Mouse (Mus musculus) heart, adult 2 months (tissue): Measurements from ENCODE around the gene Eif3d. TPM values are rescaled to one million over a fixed set of nuclear protein-coding genes. Genes with fewer than 3 reads are reported as not detected.

Experiments
- DNase-seq, 2 experiments: peaks; one replicate each; pipeline ENCODE4 v3.0.0; 2021
- H3K27ac ChIP-seq: fragments of 200-600 bp; 2 replicates; pipeline ENCODE4 v1.8.1; 2022
- H3K27me3 ChIP-seq: fragments of 200-500 bp; 2 replicates; pipeline ENCODE4 v1.6.1; 2012; ENCODE audit warnings: mild to moderate bottlenecking, low read length, inconsistent platforms, mixed read lengths; ENCODE audit not compliant: control insufficient read depth, insufficient read depth
- H3K36me3 ChIP-seq: fragments of 200-500 bp; 2 replicates; pipeline ENCODE4 v1.6.1; 2012; ENCODE audit warnings: low read length, inconsistent platforms; ENCODE audit not compliant: control insufficient read depth, insufficient read depth
- H3K4me1 ChIP-seq: fragments of 200-500 bp; 2 replicates; pipeline ENCODE4 v1.6.1; 2011; ENCODE audit warnings: low read length; ENCODE audit not compliant: control insufficient read depth, insufficient read depth
- H3K4me3 ChIP-seq: fragments of 200-600 bp; 2 replicates; pipeline ENCODE4 v1.8.1; 2022
- H3K79me2 ChIP-seq: fragments of 200-500 bp; replicated peaks from 2 replicates; pipeline ENCODE4 v1.6.1; 2012; ENCODE audit warnings: mild to moderate bottlenecking, inconsistent platforms, low read length, moderate library complexity, mixed read lengths; ENCODE audit not compliant: control insufficient read depth, insufficient read depth
- H3K9ac ChIP-seq: fragments of 200-500 bp; 2 replicates; pipeline ENCODE4 v1.6.1; 2012; ENCODE audit warnings: low read depth, mild to moderate bottlenecking, control low read depth, inconsistent platforms, low read length, mixed read lengths
- CTCF ChIP-seq: fragments of 200-600 bp; IDR thresholded peaks from 2 replicates; pipeline ENCODE4 v1.8.1; 2022; ENCODE audit warnings: antibody characterized with exemption, mild to moderate bottlenecking, moderate library complexity
- EP300 ChIP-seq: fragments of 200-500 bp; IDR thresholded peaks from 2 replicates; pipeline ENCODE4 v1.6.1; 2011; ENCODE audit warnings: low read depth, low read length, control low read depth; ENCODE audit not compliant: insufficient read depth
- POLR2A ChIP-seq: fragments of 200-500 bp; IDR thresholded peaks from 2 replicates; pipeline ENCODE4 v1.6.1; 2011; ENCODE audit warnings: mild to moderate bottlenecking, low read depth, low read length, control low read depth; ENCODE audit not compliant: insufficient read depth
- WGBS: fragments of 180-500 bp; shearing (Covaris S2); methylation state at CpG from one replicate; pipeline ENCODE4 v1.1.7; 2018; 5-methylcytosine and 5-hydroxymethylcytosine counted together
- intact Hi-C: fragments of 180-260 bp; cut with DNase I; formaldehyde crosslinking; loops from one replicate; pipeline ENCODE4 v1.15.1; 2025
- polyA plus RNA-seq: library from polyadenylated mRNA; depleted of rRNA; stranded (reverse); fragments of >200 nt; gene quantifications from 2 replicates; pipeline ENCODE4 v1.2.3, GENCODE M21; 2012
- total RNA-seq, 2 experiments: library from RNA; stranded (reverse); gene quantifications; 2 replicates each; pipeline ENCODE4 v1.2.3; 2021

Eif3d gene
- total and polyA plus RNA-seq, 3 experiments = 62.6 to 87.6 (median 64.4) TPM

GRCm38 (mm10) chr15:77941563-77941962 is 29.1 kb downstream of the Eif3d start:
- 67% methylated on average over 3 of the region's 3 CpGs for WGBS
- no peaks in the 10 kb centered on the region for H3K27me3 ChIP-seq

GRCm38 (mm10) chr15:77938516-77938915 is 32.1 kb downstream of the Eif3d start:
- H3K4me1 ChIP-seq = peaks cover 3% of the 10 kb centered on the region
- no peak overlapping the region for H3K9ac ChIP-seq
- 69% methylated on average over 5 of the region's 5 CpGs for WGBS
- H3K27me3 ChIP-seq = no peaks in the 10 kb centered on the region
- no peak overlapping the region for H3K27ac ChIP-seq
- H3K4me3 ChIP-seq = no peak overlapping the region
- intact Hi-C loops = loop anchor here (10.0 kb wide), 1 partner anchor 176 kb away; no protein-coding TSS in a partner anchor
- H3K79me2 ChIP-seq = no peaks in the 10 kb centered on the region
- TF ChIP-seq POLR2A (no peak), CTCF (no peak), EP300 (no peak)
- no peaks in the 10 kb centered on the region for H3K36me3 ChIP-seq
- DNase-seq = no peak

More at GRCm38 (mm10) chr15:77941563-77941962, 29.1 kb downstream of the Eif3d start:
- intact Hi-C loops = no loop called here
- no peaks in the 10 kb centered on the region for H3K4me1 ChIP-seq
- H3K4me3 ChIP-seq = no peak overlapping the region
- H3K27ac ChIP-seq = no peak overlapping the region
- no peak overlapping the region for H3K9ac ChIP-seq
- no peaks in the 10 kb centered on the region for H3K79me2 ChIP-seq
- no peak for DNase-seq
- TF ChIP-seq CTCF (no peak), POLR2A (no peak), EP300 (no peak)
- no peaks in the 10 kb centered on the region for H3K36me3 ChIP-seq

GRCm38 (mm10) chr15:77935673-77936375 is 34.8 kb downstream of the Eif3d start:
- Histone ChIP-seq H3K4me3 (no peak overlapping the region), H3K27ac (no peak overlapping the region), H3K4me1 (peaks cover 10% of the 10 kb centered on the region), H3K36me3 (no peaks in the 10 kb centered on the region), H3K79me2 (no peaks in the 10 kb centered on the region), H3K27me3 (no peaks in the 10 kb centered on the region), H3K9ac (no peak overlapping the region)
- no peak for DNase-seq
- 81% methylated on average over 14 of the region's 14 CpGs for WGBS
- intact Hi-C loops = loop anchor here (2.0 to 10.0 kb wide), 2 partner anchors 21 to 179 kb away; partner anchors contain the start of gene Foxred2
- TF ChIP-seq CTCF (no peak), POLR2A (no peak), EP300 (no peak)

GRCm38 (mm10) chr15:77934968-77935367 is 35.6 kb downstream of the Eif3d start:
- intact Hi-C loops = loop anchor here (2.0 to 10.0 kb wide), 3 partner anchors 22 to 237 kb away; partner anchors contain the start of genes Foxred2 and Ift27
- H3K36me3 ChIP-seq = no peaks in the 10 kb centered on the region
- no peaks in the 10 kb centered on the region for H3K79me2 ChIP-seq
- H3K9ac ChIP-seq = no peak overlapping the region
- H3K27me3 ChIP-seq = no peaks in the 10 kb centered on the region
- whole genome bisulfite sequencing = 75% methylated on average over 5 of the region's 5 CpGs
- no peak overlapping the region for H3K4me3 ChIP-seq
- no peak for DNase-seq
- H3K27ac ChIP-seq = no peak overlapping the region
- TF ChIP-seq POLR2A = no peak
- TF ChIP-seq CTCF = no peak
- no peak for TF ChIP-seq EP300
- H3K4me1 ChIP-seq = peaks cover 10% of the 10 kb centered on the region

- no peaks in the 10 kb centered on the region for H3K79me2 ChIP-seq
- H3K27ac ChIP-seq = no peak overlapping the region
- DNase-seq = peak; percentile 39 to 58
- TF ChIP-seq EP300 (no peak), CTCF (no peak), POLR2A (no peak)
- H3K4me3 ChIP-seq = no peak overlapping the region
- H3K36me3 ChIP-seq = no peaks in the 10 kb centered on the region
- peaks cover 10% of the 10 kb centered on the region for H3K4me1 ChIP-seq
- H3K27me3 ChIP-seq = no peaks in the 10 kb centered on the region
- intact Hi-C loops = loop anchor here (2.0 to 10.0 kb wide), 3 partner anchors 22 to 238 kb away; partner anchors contain the start of genes Foxred2 and Ift27
- no peak overlapping the region for H3K9ac ChIP-seq
- WGBS = 61% methylated on average over 11 of the region's 11 CpGs
These were observed 36.3 kb downstream of the Eif3d start for GRCm38 (mm10) chr15:77934326-77934725.

GRCm38 (mm10) chr15:77933770-77934169 is 36.8 kb downstream of the Eif3d start:
- no peak overlapping the region for H3K4me3 ChIP-seq
- H3K4me1 ChIP-seq = peaks cover 10% of the 10 kb centered on the region
- TF ChIP-seq CTCF (peak; percentile 91), POLR2A (peak; percentile 55; the same call in 1 of the 2 replicates), EP300 (peak; percentile 98)
- peak; percentile 97 to 100 for DNase-seq
- no peaks in the 10 kb centered on the region for H3K27me3 ChIP-seq
- intact Hi-C loops = loop anchor here (2.0 to 10.0 kb wide), 3 partner anchors 23 to 239 kb away; partner anchors contain the start of genes Foxred2 and Ift27
- no peaks in the 10 kb centered on the region for H3K79me2 ChIP-seq
- H3K36me3 ChIP-seq = no peaks in the 10 kb centered on the region
- under 1% methylated on average over 14 of the region's 14 CpGs for WGBS
- peak overlapping the region; percentile 51 for H3K27ac ChIP-seq
- H3K9ac ChIP-seq = peak overlapping the region; percentile 14; the same call in 1 of the 2 replicates
